Comparison of ENCODE assay signal across 10 mouse cellular contexts in genomic region chr8:103912983-103913926, GRCm38 (mm10).
DNase-seq lines count a peak whose midpoint lies in the region; ATAC-seq lines count a peak whose summit lies in the region.
"Had no signal": no experiment of that assay in that cellular context is flagged by ENCODE, and none has a peak within 500 bp of the region (broad histone marks: within the 10 kb centered on the region; RNA-seq: fewer than 3 reads in every experiment).

No protein-coding gene starts in this region.

- 0 out of 2 replicates have a peak overlapping the region, but pooled peaks have one; percentile 37 for H3K27ac ChIP-seq in forebrain, embryonic 10.5 days
- no peak overlapping the region for H3K27ac ChIP-seq in forebrain, embryonic 11.5 days (ENCODE audit: low read depth, low read length)
- H3K27ac ChIP-seq in midbrain, embryonic 14.5 days (replicated peaks; ENCODE audit: low read depth, low read length): no peak overlapping the region
- H3K27ac ChIP-seq in midbrain, embryonic 16.5 days (ENCODE audit: low read length): no peak overlapping the region
- peak overlapping the region; percentile 22 for H3K27ac ChIP-seq in intestine, embryonic 15.5 days
- H3K27ac ChIP-seq in stomach, embryonic 14.5 days (ENCODE audit: low read length): peak overlapping the region; percentile 21; the same call in 1 of the 2 replicates
- H3K27ac ChIP-seq: left cerebral cortex, adult 2 months; neural tube, embryonic 13.5 days had no signal

- no peaks in the 10 kb centered on the region for H3K36me3 ChIP-seq in forebrain, embryonic 10.5 days (replicated peaks)
- H3K36me3 ChIP-seq in forebrain, embryonic 11.5 days (ENCODE audit: control insufficient read depth, insufficient read depth, low read length): no peaks in the 10 kb centered on the region
- H3K36me3 ChIP-seq in midbrain, embryonic 14.5 days (ENCODE audit: control insufficient read depth, insufficient read depth, low read length): no peaks in the 10 kb centered on the region
- no peaks in the 10 kb centered on the region for H3K36me3 ChIP-seq in midbrain, embryonic 16.5 days (ENCODE audit: control insufficient read depth, insufficient read depth, low read length)
- no peaks in the 10 kb centered on the region for H3K36me3 ChIP-seq in intestine, embryonic 15.5 days
- no peaks in the 10 kb centered on the region for H3K36me3 ChIP-seq in stomach, embryonic 14.5 days (ENCODE audit: control insufficient read depth, insufficient read depth, low read length)
- H3K36me3 ChIP-seq: neural tube, embryonic 13.5 days had no signal

- peaks cover 10% of the 10 kb centered on the region for H3K4me1 ChIP-seq in forebrain, embryonic 10.5 days
- H3K4me1 ChIP-seq in forebrain, embryonic 11.5 days (replicated peaks; ENCODE audit: control insufficient read depth, insufficient read depth, low read length): no peaks in the 10 kb centered on the region
- H3K4me1 ChIP-seq in midbrain, embryonic 14.5 days (ENCODE audit: control insufficient read depth, insufficient read depth, low read length): no peaks in the 10 kb centered on the region; the same call in 1 of the 2 replicates
- H3K4me1 ChIP-seq in midbrain, embryonic 16.5 days (ENCODE audit: control insufficient read depth, insufficient read depth, low read length): no peaks in the 10 kb centered on the region; the same call in 1 of the 2 replicates
- 0 out of 2 replicates have a peak, but pooled peaks cover 6% of the 10 kb centered on the region for H3K4me1 ChIP-seq in intestine, embryonic 15.5 days (replicated peaks)
- peaks cover 8% of the 10 kb centered on the region; the same call in 1 of the 2 replicates for H3K4me1 ChIP-seq in stomach, embryonic 14.5 days (ENCODE audit: control insufficient read depth, insufficient read depth, low read length)
- H3K4me1 ChIP-seq: neural tube, embryonic 13.5 days had no signal

- no peaks in the 10 kb centered on the region for H3K9me3 ChIP-seq in forebrain, embryonic 10.5 days
- no peaks in the 10 kb centered on the region for H3K9me3 ChIP-seq in forebrain, embryonic 11.5 days (ENCODE audit: control insufficient read depth, low read length)
- no peaks in the 10 kb centered on the region for H3K9me3 ChIP-seq in midbrain, embryonic 14.5 days (ENCODE audit: control insufficient read depth, low read length)
- H3K9me3 ChIP-seq in midbrain, embryonic 16.5 days (replicated peaks; ENCODE audit: control insufficient read depth, low read length, poor library complexity, severe bottlenecking): no peaks in the 10 kb centered on the region
- no peaks in the 10 kb centered on the region for H3K9me3 ChIP-seq in intestine, embryonic 15.5 days
- no peaks in the 10 kb centered on the region for H3K9me3 ChIP-seq in stomach, embryonic 14.5 days (ENCODE audit: control insufficient read depth, low read depth, low read length)
- H3K9me3 ChIP-seq: neural tube, embryonic 13.5 days had no signal

- H3K27me3 ChIP-seq in forebrain, embryonic 10.5 days (ENCODE audit: poor library complexity, severe bottlenecking): no peaks in the 10 kb centered on the region
- H3K27me3 ChIP-seq in forebrain, embryonic 11.5 days (ENCODE audit: control insufficient read depth, insufficient read depth, low read length): no peaks in the 10 kb centered on the region
- H3K27me3 ChIP-seq in midbrain, embryonic 14.5 days (ENCODE audit: control insufficient read depth, insufficient read depth, low read length): no peaks in the 10 kb centered on the region
- H3K27me3 ChIP-seq in midbrain, embryonic 16.5 days (ENCODE audit: control insufficient read depth, insufficient read depth, low read depth, low read length): no peaks in the 10 kb centered on the region
- H3K27me3 ChIP-seq in intestine, embryonic 15.5 days (replicated peaks): no peaks in the 10 kb centered on the region
- H3K27me3 ChIP-seq in stomach, embryonic 14.5 days (ENCODE audit: control insufficient read depth, insufficient read depth, low read length): no peaks in the 10 kb centered on the region
- H3K27me3 ChIP-seq: neural tube, embryonic 13.5 days had no signal

- H3K4me2 ChIP-seq in forebrain, embryonic 11.5 days (ENCODE audit: low read depth, low read length, severe bottlenecking): no peak overlapping the region
- no peak overlapping the region for H3K4me2 ChIP-seq in midbrain, embryonic 14.5 days (ENCODE audit: low read length)
- no peak overlapping the region for H3K4me2 ChIP-seq in midbrain, embryonic 16.5 days (ENCODE audit: low read length)
- H3K4me2 ChIP-seq in intestine, embryonic 15.5 days (replicated peaks): no peak overlapping the region
- no peak overlapping the region for H3K4me2 ChIP-seq in stomach, embryonic 14.5 days (replicated peaks; ENCODE audit: low read depth, low read length)
- H3K4me2 ChIP-seq: neural tube, embryonic 13.5 days had no signal

- DNase-seq in forebrain, embryonic 10.5 days (ENCODE audit: extremely low spot score, low spot score): no peak
- DNase-seq in forebrain, embryonic 11.5 days (ENCODE audit: low spot score): no peak
- DNase-seq in midbrain, embryonic 14.5 days: peak; percentile 25
- no peak for DNase-seq in adrenal gland, postnatal 14 days
- no peak for DNase-seq in frontal cortex, adult 2 months (ENCODE audit: extremely low spot score in 1 of 2, low spot score in 1 of 2)

- no peak overlapping the region for H3K4me3 ChIP-seq in forebrain, embryonic 10.5 days
- H3K4me3 ChIP-seq in forebrain, embryonic 11.5 days (ENCODE audit: low read depth, low read length): no peak overlapping the region
- no peak overlapping the region for H3K4me3 ChIP-seq in midbrain, embryonic 14.5 days (replicated peaks; ENCODE audit: low read depth, low read length)
- no peak overlapping the region for H3K4me3 ChIP-seq in midbrain, embryonic 16.5 days (ENCODE audit: low read depth, low read length)
- H3K4me3 ChIP-seq in intestine, embryonic 15.5 days (replicated peaks): no peak overlapping the region
- H3K4me3 ChIP-seq in stomach, embryonic 14.5 days (ENCODE audit: low read depth, low read length): no peak overlapping the region
- H3K4me3 ChIP-seq: left cerebral cortex, adult 2 months; neural tube, embryonic 13.5 days had no signal

- 77% methylated on average over 9 of the region's 9 CpGs for WGBS in forebrain, embryonic 10.5 days
- 82% methylated on average over 9 of the region's 9 CpGs for WGBS in forebrain, embryonic 11.5 days
- WGBS in midbrain, embryonic 14.5 days: 83% methylated on average over 9 of the region's 9 CpGs
- WGBS in midbrain, embryonic 16.5 days: 71% methylated on average over 9 of the region's 9 CpGs
- WGBS in intestine, embryonic 15.5 days: 71% methylated on average over 9 of the region's 9 CpGs
- 80% methylated on average over 9 of the region's 9 CpGs for whole genome bisulfite sequencing in stomach, embryonic 14.5 days

- H3K9ac ChIP-seq in forebrain, embryonic 11.5 days (ENCODE audit: low read length): no peak overlapping the region
- no peak overlapping the region for H3K9ac ChIP-seq in midbrain, embryonic 14.5 days (replicated peaks; ENCODE audit: low read length)
- H3K9ac ChIP-seq in midbrain, embryonic 16.5 days (ENCODE audit: low read depth, low read length): no peak overlapping the region
- H3K9ac ChIP-seq in intestine, embryonic 15.5 days: no peak overlapping the region
- H3K9ac ChIP-seq in stomach, embryonic 14.5 days (replicated peaks; ENCODE audit: low read depth, low read length): no peak overlapping the region
- H3K9ac ChIP-seq: neural tube, embryonic 13.5 days had no signal

- no peak for ATAC-seq in forebrain, embryonic 11.5 days (replicated peaks; ENCODE audit: low FRiP score)
- ATAC-seq in midbrain, embryonic 14.5 days (ENCODE audit: low FRiP score, low TSS enrichment): no peak; the same call in 1 of the 2 replicates
- no peak for ATAC-seq in midbrain, embryonic 16.5 days
- peak; percentile 28; the same call in 1 of the 2 replicates for ATAC-seq in intestine, embryonic 15.5 days
- no peak for ATAC-seq in stomach, embryonic 14.5 days (ENCODE audit: insufficient number of reproducible peaks, insufficient read depth, low FRiP score, low read depth)

Comparison
In these comparisons a context has a peak if more than half of its experiments do, and no peak if none do; other contexts are left out.
1. H3K27ac ChIP-seq: peak in forebrain, embryonic 10.5 days (single experiment), intestine, embryonic 15.5 days (single experiment) and stomach, embryonic 14.5 days (single experiment); none in forebrain, embryonic 11.5 days (single experiment), midbrain, embryonic 14.5 days (single experiment) and midbrain, embryonic 16.5 days (single experiment).